27 mouse cellular contexts compared by ENCODE assay signal in the genomic region with DNA sequence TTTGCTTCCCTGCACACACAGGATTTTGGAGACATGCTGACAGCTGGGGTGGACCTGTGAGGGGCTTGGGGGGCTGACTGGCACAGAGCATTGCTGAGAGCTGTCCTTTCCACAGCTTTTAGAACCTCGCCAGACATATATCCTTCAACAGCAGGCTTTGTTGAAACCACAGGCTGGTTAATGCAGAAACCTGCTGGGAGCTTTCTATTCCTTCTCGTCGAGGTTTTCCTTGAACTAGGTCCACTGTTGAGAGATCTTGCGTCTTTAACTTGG. TPM values are rescaled to one million over a fixed set of nuclear protein-coding genes. Genes with fewer than 3 reads are reported as not detected.
DNase-seq lines count a peak whose midpoint lies in the region; ATAC-seq lines count a peak whose summit lies in the region.
"Had no signal": no experiment of that assay in that cellular context is flagged by ENCODE, and none has a peak within 500 bp of the region (broad histone marks: within the 10 kb centered on the region; RNA-seq: fewer than 3 reads in every experiment).

No protein-coding gene starts in this region.

- no peaks in the 10 kb centered on the region for H3K9me3 ChIP-seq in hindbrain, embryonic 14.5 days (ENCODE audit: control insufficient read depth, low read length)
- no peaks in the 10 kb centered on the region for H3K9me3 ChIP-seq in midbrain, embryonic 10.5 days (replicated peaks)
- no peaks in the 10 kb centered on the region for H3K9me3 ChIP-seq in midbrain, embryonic 16.5 days (replicated peaks; ENCODE audit: control insufficient read depth, low read length, poor library complexity, severe bottlenecking)
- H3K9me3 ChIP-seq: forebrain, embryonic 13.5 days; G1E; liver, embryonic 13.5 days; neural tube, embryonic 12.5 days had no signal

- H3K27ac ChIP-seq in hindbrain, embryonic 14.5 days, result 0 out of 2 replicates have a peak overlapping the region, but pooled peaks have one; percentile 23
- peak overlapping the region; percentile 60 for H3K27ac ChIP-seq in midbrain, embryonic 10.5 days (replicated peaks)
- H3K27ac ChIP-seq in midbrain, embryonic 16.5 days (ENCODE audit: low read length), result peak overlapping the region; percentile 38
- H3K27ac ChIP-seq: forebrain, embryonic 13.5 days; left cerebral cortex, adult 2 months; liver, embryonic 13.5 days; neural tube, embryonic 12.5 days had no signal

- no peak overlapping the region for H3K9ac ChIP-seq in hindbrain, embryonic 14.5 days
- H3K9ac ChIP-seq in midbrain, embryonic 16.5 days (ENCODE audit: low read depth, low read length), result no peak overlapping the region
- H3K9ac ChIP-seq: forebrain, embryonic 13.5 days; liver, embryonic 13.5 days; neural tube, embryonic 12.5 days had no signal

- H3K4me3 ChIP-seq in hindbrain, embryonic 14.5 days (replicated peaks; ENCODE audit: low read length), result no peak overlapping the region
- H3K4me3 ChIP-seq in midbrain, embryonic 10.5 days, result no peak overlapping the region
- no peak overlapping the region for H3K4me3 ChIP-seq in midbrain, embryonic 16.5 days (ENCODE audit: low read depth, low read length)
- H3K4me3 ChIP-seq: forebrain, embryonic 13.5 days; left cerebral cortex, adult 2 months; liver, embryonic 13.5 days; megakaryocyte, embryonic 14.5 days; neural tube, embryonic 12.5 days had no signal

- DNase-seq in heart, adult 11 months, result peak; percentile 74
- no peak for DNase-seq in heart, postnatal 10 days
- DNase-seq in hindbrain, embryonic 14.5 days (ENCODE audit: low spot score), result no peak
- DNase-seq in midbrain, embryonic 10.5 days (ENCODE audit: low spot score), result no peak
- DNase-seq in embryo, embryonic 10.5 days (ENCODE audit: low spot score), result no peak
- DNase-seq in gastrocnemius, postnatal 25 days, result no peak
- DNase-seq: adrenal gland, postnatal 36 days; B cell, adult 2 months; cerebellum, adult 9-10 months; heart, postnatal 14 days; kidney, adult 11 months; kidney, postnatal 4 days; liver, embryonic 13.5 days; lung, adult 2 months; retina, postnatal 1 day; right cerebral cortex, postnatal 4 days; thymus, postnatal 14 days had no signal

- no peaks in the 10 kb centered on the region for H3K36me3 ChIP-seq in hindbrain, embryonic 14.5 days (replicated peaks; ENCODE audit: control insufficient read depth, insufficient read depth)
- H3K36me3 ChIP-seq in midbrain, embryonic 10.5 days, result no peaks in the 10 kb centered on the region
- H3K36me3 ChIP-seq in midbrain, embryonic 16.5 days (ENCODE audit: control insufficient read depth, insufficient read depth, low read length), result no peaks in the 10 kb centered on the region
- H3K36me3 ChIP-seq: G1E; liver, embryonic 13.5 days; neural tube, embryonic 12.5 days had no signal

- 71% methylated on average over 4 of the region's 4 CpGs for WGBS in hindbrain, embryonic 14.5 days
- WGBS in midbrain, embryonic 10.5 days, result 86% methylated on average over 4 of the region's 4 CpGs
- 70% methylated on average over 4 of the region's 4 CpGs for whole genome bisulfite sequencing in midbrain, embryonic 16.5 days

- ATAC-seq in hindbrain, embryonic 14.5 days (ENCODE audit: low FRiP score), result no peak
- ATAC-seq in midbrain, embryonic 16.5 days, result no peak
- ATAC-seq: forebrain, embryonic 13.5 days; Patski had no signal

- H3K27me3 ChIP-seq in hindbrain, embryonic 14.5 days (ENCODE audit: control insufficient read depth, insufficient read depth, low read length), result no peaks in the 10 kb centered on the region
- no peaks in the 10 kb centered on the region for H3K27me3 ChIP-seq in midbrain, embryonic 10.5 days (ENCODE audit: low read depth, poor library complexity, severe bottlenecking)
- no peaks in the 10 kb centered on the region for H3K27me3 ChIP-seq in midbrain, embryonic 16.5 days (ENCODE audit: control insufficient read depth, insufficient read depth, low read depth, low read length)
- H3K27me3 ChIP-seq: forebrain, embryonic 13.5 days; liver, embryonic 13.5 days; neural tube, embryonic 12.5 days; Patski had no signal

- intact Hi-C loops in heart, postnatal 10 days (cut with DNase I), result no loop called here

- H3K4me2 ChIP-seq in hindbrain, embryonic 14.5 days (replicated peaks), result no peak overlapping the region
- no peak overlapping the region for H3K4me2 ChIP-seq in midbrain, embryonic 16.5 days (ENCODE audit: low read length)
- H3K4me2 ChIP-seq: forebrain, embryonic 13.5 days; heart, embryonic 11.5 days; liver, embryonic 13.5 days; neural tube, embryonic 12.5 days had no signal

- peaks cover 24% of the 10 kb centered on the region for H3K4me1 ChIP-seq in hindbrain, embryonic 14.5 days (replicated peaks; ENCODE audit: control insufficient read depth, insufficient read depth, low read length)
- peaks cover 48% of the 10 kb centered on the region for H3K4me1 ChIP-seq in midbrain, embryonic 10.5 days
- H3K4me1 ChIP-seq in midbrain, embryonic 16.5 days (ENCODE audit: control insufficient read depth, insufficient read depth, low read length), result peaks cover 27% of the 10 kb centered on the region
- H3K4me1 ChIP-seq: megakaryocyte, embryonic 14.5 days had no signal

RNA-seq across cellular contexts. Expression of a gene that starts 2.6 kb away (rescaled TPM):
- total RNA-seq in heart, postnatal 10 days (2021), result 1 to 10 TPM; 8.5 to 10.0 TPM
- 2.4 and 3.7 TPM in 2 replicates for polyA plus RNA-seq in hindbrain, embryonic 14.5 days (2014; fragmentation: Nextera tagmentation; extraction: Ambion mirVana)
- polyA plus RNA-seq in midbrain, embryonic 10.5 days (2016; fragmentation: Nextera tagmentation; extraction: Ambion mirVana), result 0.17 and 0.25 TPM in 2 replicates
- polyA plus RNA-seq in midbrain, embryonic 16.5 days (2015; fragmentation: Nextera tagmentation; extraction: Ambion mirVana), result 2.6 and 4.3 TPM in 2 replicates
- under 1 TPM; 0.77 to 0.80 TPM for total RNA-seq in gastrocnemius, postnatal 25 days (2021)
- total RNA-seq: CH12.LX; common myeloid progenitor, adult 5-6 weeks had no signal
